Mouse (Mus musculus): ENCODE measurements around the gene Aff3.

The Aff3 gene

DNA sequence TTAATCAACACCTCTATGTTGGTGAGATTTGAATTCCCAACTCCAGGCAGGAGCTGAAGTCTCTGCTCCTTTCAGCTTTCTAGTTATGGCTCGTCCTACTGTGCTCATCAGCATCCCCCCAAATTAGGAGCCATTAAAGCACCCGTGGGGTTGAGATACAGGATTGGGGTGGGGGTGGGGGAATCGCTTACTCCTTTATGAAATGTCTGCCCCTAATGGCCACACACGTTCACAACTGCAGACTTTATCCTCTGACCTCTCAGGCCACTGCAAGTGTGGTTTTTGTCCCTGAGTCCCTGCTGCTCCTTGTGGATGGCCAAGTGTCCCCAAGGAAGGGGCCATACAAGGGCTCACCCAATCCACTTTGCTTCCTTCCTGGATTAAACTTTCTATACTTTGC is 348.8 kb downstream of the Aff3 start:
- DNase-seq (ENCODE audit: low spot score): no peak

DNA sequence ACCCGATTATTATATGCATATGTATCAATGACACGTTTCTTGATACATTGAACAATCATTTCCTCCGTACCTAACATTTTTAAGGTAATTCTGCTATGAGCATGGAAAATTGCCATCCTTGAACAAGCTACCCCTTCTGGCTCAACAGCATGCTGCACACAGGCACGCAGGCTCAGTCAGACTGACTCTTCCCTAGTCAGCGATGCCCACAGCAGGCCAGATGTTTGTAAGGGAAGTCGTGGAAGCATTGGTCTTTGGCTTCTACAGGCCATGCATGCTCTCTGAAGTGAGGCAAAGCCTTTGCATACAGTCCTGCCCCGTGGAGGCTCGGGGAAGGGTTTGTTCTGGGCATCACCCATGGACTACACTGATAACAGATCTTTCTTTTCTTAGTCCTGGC is 354.3 kb downstream of the Aff3 start:
- no peak for DNase-seq (ENCODE audit: low spot score)

DNA sequence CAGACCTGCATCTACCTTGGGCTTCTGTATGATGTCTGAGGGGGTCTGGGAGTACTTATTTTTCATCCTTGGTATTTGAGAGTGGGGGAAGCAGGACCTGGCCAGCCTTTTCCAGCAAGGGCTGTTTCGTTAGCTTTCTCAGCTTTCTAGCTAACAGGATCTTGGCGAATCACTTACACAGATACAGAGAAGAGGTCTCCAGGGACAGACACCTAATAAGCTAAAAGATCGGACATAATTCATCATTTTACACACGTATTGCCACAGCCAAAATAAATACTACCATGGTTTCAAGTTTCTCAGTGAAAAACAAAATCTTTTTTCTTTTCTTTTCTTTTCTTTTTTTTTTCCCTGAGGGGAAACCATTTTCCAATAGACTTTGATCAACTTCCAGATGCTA is 354.7 kb downstream of the Aff3 start:
- DNase-seq (ENCODE audit: low spot score): no peak

DNA sequence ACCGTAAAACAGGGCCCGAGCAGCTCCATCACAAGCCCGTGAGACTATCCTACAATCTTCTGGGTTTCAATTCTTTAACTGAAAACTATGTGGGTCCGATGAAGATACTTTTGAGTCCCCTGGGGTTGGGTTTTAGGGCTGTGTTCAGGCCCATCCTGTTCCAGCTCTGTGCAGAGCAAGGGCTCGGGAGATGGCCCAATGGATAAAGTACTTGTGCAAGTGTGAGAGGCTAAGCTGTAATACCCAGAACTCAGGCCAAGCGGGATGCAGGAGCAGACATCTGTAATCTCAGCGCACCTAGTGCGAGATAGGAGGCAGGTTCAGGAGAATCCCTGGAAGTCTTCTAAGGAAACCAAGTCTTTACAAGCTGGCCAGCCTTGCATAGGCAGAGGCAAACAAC is 355.4 kb downstream of the Aff3 start:
- no peak for DNase-seq (ENCODE audit: low spot score)

DNA sequence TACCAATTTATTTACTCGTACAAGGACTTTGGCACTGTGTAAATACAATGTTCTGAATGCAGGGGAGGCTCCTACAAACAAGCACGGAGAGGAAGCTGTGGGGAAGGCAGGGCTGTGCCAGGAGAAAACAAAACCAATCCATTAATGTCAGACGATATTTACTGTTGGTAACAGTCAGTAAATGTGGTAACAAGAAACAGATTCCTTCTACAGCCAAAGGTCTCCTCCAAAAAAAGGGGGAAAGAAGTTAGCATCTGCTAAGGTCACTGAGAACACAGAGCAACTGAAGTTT is 356.1 kb downstream of the Aff3 start:
- no peak for DNase-seq (ENCODE audit: low spot score)

DNA sequence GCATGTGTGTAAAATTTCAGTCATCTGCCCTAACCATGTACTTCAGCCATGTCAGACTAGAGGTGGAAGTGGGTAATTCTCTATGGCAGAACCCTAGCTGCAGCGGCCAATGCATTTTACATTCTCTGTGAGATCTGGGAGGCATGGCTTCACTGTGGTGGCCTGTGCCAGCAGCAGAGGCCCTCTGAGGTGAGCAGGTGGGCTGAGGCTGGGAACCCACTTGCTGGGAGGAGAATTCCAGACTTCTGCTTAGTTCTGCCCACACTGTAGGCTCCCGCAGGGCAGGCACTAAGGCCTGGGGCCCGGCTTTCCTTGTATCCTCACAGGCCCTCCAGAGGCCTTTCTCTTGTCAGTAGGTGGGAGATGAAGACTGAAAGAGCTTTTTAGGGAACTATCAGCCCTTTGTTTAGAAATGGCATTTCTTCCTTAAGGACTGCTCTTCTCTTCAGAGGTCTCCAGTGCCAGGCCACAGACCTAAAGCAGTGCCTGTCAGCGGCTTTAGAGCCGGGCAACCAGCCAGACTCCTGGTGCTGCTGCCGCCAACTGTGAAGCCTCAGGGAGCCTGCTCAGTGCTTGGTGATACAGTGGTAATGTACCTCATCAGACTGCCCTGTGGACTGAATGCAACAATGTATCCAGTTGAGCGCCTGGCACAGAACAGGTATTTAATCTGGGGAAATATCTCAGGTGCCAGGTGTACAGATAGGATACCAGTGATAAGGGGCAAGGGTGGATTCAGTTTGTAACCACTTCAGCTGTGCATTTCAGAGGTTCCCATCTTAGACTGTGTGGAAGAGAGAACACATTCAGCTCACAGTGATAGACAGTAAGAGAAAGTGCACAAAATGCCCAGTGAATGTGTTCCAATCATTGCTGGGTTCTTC is 356.7 kb downstream of the Aff3 start:
- DNase-seq (ENCODE audit: low spot score): no peak

DNA sequence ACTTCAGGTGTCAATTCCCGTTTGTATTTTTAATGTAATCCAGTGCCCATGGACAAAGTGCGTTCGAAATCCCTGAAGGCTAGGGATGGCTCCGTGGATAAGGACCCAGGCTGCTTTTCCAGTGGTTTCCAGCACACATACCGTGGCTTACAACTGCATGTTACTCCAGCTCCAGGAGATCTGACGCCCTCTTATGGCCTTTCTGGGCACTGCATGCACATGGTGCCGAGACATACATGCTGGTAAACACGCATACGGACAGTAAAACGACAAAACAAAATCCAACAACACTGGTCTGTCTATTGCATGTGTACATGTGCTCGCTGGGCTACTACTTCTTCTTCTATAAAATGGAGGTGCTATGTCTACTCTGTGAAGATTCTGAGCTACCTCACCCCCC is 357.5 kb downstream of the Aff3 start:
- no peak for DNase-seq (ENCODE audit: low spot score)

DNA sequence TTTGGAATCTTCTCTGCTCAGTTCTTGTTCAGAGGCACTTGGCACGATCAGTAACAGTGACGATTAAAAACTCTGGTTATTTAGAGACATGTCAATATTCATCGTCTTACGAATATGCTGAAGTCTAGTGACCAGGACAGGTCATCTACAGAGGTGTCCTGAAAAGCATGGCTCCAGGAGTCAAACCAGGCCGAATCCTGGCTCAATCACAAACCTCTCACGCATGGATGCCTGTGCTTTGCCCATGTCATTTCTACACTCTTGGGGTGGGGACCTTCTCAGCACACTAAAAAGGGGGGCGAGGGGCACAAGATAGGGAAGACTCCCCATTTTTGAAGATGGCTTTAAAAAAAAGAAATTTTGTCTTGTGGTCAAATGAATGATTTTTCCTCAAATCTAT is 358.6 kb downstream of the Aff3 start:
- no peak for DNase-seq (ENCODE audit: low spot score)

DNA sequence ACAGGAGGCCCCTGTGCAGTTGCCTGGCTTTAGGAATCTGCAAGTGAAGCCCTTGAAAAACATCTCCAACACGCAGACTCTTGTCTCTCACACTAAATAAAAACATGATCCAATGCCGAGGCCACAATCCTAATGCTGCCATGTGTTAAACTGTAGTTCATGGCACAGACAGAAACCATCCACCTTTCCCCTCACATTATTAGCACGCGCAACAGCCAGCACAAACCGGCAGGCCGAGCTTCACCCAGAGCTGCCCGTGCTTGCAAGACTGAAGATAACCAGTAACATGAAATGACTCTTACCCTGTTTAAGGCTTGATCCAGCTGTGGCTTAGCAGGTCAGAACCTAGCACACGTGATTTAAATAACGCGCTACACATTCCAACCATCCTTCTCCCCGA is 360.4 kb downstream of the Aff3 start:
- no peak for DNase-seq (ENCODE audit: low spot score)

DNA sequence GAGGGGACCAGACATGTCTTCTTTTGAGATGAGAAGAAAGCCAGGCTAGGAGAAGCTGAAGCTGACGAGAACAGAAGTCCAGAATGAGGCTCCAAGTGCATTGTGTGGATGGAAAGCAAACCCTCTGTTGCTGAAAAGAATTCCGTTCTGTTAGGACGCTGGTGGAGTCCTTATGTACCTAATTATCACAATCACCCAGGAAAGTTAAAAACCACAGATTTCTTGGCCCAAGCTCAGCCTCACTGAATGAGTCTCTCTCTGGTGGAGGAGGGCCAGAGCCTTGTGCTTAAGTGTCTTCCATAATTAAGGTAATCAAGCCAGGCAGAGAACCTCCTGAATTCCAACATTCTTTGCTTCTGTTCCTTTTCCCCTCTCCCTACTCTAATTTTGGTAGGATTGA is 366.5 kb downstream of the Aff3 start:
- no peak for DNase-seq (ENCODE audit: low spot score)

DNA sequence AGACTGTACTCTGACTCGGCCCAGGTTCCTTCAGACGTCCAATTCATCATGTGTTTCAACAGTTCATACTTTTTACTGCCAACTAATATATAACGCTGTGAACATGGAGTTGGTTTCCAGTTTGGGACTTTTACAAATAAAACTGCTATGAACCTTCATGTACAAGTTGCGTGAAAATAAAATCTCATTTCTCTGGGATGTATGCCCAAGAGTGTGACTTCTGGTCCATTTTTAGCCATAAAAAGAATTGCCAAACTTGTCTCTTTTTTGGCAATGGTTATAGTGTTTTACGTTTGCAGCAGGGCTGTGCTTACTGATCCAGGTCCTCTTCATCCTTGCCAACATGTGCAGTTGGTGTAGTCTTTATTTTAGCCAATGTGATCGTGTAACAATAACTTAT is 369.8 kb downstream of the Aff3 start:
- no peak for DNase-seq (ENCODE audit: low spot score)

DNA sequence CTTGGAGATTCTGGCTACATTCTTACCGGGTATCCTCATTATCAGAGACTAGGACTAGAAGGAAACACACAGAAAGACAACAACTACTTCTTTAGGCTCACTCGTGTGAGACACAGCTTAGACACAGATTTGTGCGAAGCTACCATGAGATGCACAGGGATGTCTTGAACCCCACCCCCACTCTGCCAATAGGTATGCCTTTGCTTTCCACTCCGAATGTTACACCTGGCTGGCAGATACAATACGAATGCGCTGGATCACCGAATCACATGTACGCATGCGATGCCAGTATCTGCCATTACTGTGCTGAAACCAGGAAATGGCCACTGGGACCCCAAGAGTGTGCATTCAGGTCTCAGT is 370.4 kb downstream of the Aff3 start:
- no peak for DNase-seq (ENCODE audit: low spot score)

DNA sequence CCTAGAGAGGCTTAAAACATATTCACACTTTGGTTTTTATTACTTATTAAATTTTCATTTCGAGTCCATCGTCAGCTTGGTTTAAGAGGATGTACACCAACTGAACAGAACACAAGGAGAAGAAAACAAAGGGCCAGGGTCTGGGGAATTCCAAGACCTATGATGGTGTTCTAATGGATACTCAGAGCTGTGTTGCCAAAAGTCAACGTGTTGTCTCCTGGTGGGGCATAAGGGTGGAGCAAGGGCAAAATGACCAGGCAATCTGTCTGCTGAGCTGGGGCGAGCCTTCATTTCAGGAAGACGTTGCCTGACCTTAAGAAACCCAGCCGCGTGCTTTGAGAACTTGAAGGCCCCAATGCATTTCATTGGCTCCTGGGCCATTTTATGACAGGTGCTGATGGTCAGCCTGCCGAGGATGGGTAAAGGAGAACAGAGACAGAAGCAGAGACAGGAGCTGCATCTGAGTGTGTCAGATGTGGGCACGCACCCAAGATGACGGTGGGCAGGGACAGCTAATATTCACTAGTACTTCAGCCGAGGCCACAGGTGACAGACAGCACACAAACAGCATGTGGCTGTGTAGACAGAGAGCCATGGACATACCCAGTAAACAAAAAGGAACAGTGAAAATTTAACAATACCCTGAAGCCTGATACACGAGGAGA is 371.0 kb downstream of the Aff3 start:
- no peak for DNase-seq (ENCODE audit: low spot score)

DNA sequence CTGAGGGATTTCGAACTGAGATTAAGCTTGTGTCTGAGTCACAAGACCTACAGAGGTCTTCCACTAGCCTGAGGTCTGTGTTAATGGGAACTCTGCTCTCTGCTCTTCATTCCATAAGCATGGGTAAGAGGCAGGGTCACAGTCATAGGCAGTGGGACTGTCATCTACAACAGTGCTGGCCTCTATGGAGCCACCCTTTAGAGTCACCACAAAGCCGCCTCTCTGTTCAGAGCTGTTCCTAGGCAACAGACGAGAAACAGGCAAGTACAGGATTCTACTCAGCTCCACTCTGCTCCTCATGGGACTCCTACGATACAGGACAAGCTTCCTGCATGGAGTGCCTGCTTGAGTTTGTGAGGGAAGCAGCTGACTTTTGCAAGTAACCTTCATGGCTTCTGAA is 371.9 kb downstream of the Aff3 start:
- DNase-seq (ENCODE audit: low spot score): no peak

DNA sequence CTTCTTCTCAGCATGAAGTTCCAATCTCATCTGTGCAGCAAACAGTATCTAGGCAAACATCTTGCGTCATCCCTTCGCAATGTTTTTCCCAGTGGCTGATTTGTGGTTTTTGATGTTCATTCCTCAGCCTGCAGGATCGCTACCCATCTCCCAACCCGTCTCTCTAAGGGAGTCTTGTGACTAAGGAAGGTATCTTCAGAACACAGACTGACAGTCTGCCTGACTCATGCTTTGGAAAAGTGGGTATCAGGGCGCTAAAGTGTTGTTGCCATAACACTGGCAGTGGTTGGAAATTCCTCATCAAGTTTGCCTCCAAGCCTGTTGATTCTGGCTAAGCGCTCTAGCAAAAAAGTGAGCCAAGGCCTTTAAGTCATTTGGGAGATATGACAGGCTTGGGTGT is 372.8 kb downstream of the Aff3 start:
- no peak for DNase-seq (ENCODE audit: low spot score)

DNA sequence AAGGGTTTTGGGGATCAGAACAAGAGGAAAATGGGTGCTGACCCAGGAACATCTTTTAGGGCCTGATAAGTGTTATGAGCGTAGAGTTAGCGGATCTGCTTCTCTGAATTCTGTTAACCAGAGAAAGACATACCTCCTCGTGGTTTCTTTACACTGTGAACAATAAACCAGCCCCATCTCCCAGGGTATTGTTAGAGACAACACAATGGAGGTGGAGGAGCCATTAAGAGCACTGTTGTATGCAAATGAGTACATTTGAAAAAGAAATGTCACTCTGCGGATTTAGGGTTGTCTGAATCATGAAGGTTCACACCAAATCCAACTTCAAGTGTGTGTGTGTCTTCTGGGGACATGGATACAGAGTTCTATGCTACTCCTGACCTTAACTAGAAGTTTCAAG is 373.3 kb downstream of the Aff3 start:
- no peak for DNase-seq (ENCODE audit: low spot score)

DNA sequence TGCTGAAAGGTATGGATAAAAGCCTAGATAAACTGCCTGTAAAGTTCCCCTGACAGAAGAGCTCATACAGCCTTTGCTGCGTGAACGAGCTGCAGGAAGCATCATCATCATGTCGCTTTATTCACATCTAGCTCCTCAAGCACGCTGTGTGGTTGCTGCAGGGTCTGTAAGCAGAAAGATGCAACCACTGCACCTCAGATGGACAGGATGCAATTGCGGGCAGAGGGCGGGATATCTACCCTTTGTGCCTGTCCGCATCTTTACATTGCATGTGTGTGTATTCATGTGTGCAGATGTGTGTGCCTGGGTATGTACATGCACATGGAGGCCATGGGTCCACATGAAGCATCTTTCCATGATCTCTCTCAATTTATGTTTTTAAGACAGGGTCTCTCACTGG is 373.9 kb downstream of the Aff3 start:
- DNase-seq (ENCODE audit: low spot score): no peak

DNA sequence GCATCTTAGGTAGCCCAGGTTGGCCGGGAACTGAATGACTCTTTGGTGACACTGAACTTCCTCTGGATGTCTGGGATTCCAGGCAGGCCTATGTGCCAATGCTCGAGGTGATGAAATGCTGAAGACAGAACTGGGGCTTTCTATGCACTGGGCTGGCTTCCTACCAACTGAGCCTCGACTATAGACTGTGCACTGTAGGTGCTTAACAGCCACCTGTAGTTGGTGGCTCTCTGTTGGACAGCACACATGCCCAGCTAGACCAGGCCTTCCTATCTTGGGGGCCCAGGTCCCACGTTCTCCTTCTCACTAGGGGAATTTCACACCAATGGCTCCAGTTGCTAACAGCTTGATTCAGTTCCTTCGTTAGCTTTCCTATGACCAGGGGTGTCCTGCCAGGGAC is 374.9 kb downstream of the Aff3 start:
- no peak for DNase-seq (ENCODE audit: low spot score)

DNA sequence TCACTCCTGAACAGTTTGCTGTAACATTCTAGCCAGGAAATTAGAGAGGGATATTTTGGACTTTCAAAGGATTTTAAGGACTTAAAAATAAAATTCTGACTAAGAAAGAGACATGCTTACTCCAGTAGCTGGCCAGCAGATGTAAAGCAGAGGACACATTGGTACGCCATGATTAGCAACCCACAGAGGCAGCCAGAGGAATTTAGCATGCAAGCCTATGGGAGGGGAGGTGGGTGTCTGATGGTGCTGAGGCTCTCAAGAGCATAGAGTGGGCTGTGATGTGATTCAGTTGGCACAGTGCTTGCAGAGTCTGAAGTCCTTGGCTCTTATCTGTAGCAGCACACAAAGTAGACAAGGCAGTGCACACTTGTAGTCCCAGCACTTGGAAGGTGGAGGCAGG is 376.0 kb downstream of the Aff3 start:
- DNase-seq (ENCODE audit: low spot score): no peak

DNA sequence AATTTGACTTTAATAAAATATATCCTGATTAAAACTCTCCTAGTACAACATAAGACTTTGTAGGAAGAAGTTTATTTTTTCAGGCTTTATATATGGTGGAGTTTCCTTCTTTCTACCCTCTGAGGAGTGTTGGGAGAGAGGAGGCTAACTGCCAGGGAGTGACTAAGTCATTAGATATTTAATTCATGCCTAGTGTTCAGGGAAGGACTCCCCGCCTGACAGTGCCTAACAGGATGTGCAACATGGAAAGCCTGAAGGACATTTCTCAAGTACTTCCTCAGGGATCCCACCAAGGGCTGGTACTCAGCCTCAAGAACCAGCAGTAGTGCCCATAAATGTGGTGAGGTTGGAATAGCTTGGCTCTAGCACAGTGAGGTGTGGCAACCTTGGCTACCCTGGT is 378.2 kb downstream of the Aff3 start:
- DNase-seq (ENCODE audit: low spot score): no peak

DNA sequence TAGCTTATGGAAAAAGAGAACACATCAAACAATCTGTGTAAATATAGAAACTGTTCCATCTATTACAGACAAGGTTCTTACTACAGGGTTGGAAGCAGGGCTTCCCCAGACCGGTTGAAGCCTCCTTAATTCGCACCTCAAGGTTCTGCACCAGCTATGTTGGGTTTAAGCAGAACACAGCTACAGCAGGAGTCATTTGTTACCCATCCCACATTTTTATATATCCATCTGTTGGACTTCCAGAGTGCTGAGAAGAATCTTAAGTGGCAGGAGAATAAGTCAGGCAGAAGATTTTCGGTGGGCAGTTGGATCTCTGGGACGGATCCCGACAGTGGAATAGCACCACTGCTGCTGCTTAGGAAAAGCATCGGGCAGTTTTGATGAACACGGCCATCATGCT is 384.2 kb downstream of the Aff3 start:
- DNase-seq (ENCODE audit: low spot score): no peak

DNA sequence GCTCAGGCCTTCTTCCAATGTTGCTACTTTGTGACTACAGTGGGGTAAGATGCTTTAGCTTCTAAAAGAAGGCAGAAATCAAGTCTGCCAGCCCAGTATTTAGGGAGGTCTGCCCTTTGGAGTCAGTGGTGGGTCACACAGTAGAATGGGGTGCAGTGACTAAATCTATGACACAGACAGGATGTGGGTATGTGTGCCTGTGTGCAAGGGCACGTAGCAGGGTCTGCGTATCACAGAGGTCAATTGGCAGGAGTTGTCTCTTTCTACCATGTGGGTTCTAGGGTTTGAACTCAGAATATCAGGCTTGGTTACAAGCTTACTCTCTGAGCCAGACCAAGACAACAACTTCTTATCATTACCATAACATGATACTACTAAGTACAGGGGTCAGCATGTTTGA is 393.4 kb downstream of the Aff3 start:
- DNase-seq (ENCODE audit: low spot score): no peak

DNA sequence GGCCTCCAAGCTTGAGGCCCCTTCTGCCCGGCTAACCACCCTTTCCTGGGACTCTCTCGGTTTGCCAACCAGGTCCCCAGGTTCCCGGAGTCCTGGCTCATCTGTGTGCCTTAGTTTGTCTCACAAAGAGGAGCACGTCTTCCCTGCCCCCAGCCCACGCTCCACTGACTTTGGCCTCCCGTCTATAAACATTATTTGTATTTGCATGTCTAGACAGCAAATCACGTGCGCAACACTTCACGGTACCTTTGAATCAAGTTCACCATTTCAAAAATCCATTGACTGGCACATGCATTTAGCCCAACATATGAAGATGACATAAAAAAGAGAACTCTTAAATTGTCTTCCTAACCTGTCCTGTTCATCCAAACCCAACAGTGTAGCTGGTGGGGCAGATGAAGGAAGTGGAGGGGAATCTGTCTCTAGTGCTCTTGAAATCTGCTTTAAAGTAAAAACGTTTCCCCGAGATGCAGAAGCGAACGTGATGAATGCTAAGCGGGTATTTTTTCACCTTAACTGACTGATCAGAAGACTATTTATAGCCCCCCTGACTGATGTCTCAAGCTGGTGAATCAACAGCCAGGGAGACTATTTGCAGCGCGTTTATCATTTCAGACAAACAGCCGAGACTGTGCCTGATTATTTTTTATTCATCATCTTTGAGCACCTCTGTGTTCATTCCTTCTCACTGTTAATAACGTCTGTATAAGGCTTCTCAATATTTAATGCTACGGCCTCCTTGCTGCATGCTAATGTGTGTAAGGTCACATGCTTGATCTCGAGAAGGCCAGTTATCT is 396.3 kb downstream of the Aff3 start:
- no peak for DNase-seq (ENCODE audit: low spot score)

Data from layer of hippocampus, adult 9-10 months (tissue).